Mouse (Mus musculus): ENCODE data around the gene Gosr2. TPM values are rescaled to one million over a fixed set of nuclear protein-coding genes. Genes with fewer than 3 reads are reported as not detected.

Gosr2 gene
- total and polyA plus RNA-seq, 3 experiments = 93.7 to 108 (median 107) TPM

DNA sequence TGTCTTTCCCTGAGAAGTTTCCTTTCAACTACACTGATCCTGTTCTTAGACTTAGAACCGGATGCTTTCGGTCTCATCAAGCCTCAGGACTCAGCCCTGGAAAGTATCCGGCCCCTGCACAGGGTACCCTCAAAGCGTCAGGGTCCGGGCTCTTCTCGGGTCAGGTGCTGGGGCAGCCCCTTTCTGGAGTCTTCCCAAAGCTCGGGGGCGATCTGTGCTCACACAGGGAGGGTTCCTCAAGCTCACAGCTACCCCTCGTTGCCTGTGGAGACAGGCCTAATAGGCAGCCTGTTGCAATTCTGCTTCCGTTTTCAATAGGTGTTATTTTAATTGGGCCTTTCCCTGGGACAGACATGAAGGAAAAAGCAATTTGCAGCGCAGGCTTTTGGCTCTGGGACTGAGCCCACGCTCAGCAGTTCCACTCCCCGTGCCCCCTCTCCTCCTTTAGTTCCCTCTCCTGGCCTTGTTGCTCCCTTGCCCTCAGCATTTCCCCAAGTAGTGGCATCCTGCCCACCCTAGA lies 30.7 kb downstream of the Gosr2 start:
- Histone ChIP-seq H3K9me3 (replicated peaks; ENCODE audit: low read length) (no peaks in the 10 kb centered on the region), H3K4me2 (ENCODE audit: insufficient read depth, low read depth, poor library complexity, severe bottlenecking) (no peak overlapping the region), H3K9ac (ENCODE audit: insufficient read depth, low read depth) (no peak overlapping the region), H3K4me3 (replicated peaks in 1 of 3; ENCODE audit: low read depth in 2 of 3, low read length in 2 of 3, poor library complexity in 1 of 3) (no peak overlapping the region), H3K27ac (ENCODE audit: insufficient read depth, low read depth) (no peak overlapping the region), H3K79me2 (replicated peaks; ENCODE audit: control insufficient read depth, extremely low read depth, insufficient read depth, poor library complexity, severe bottlenecking) (no peaks in the 10 kb centered on the region), H3K4me1 (ENCODE audit: control insufficient read depth in 1 of 2, insufficient read depth in 2 of 2) (no peaks in the 10 kb centered on the region), H3K36me3 (replicated peaks in 1 of 2; ENCODE audit: control insufficient read depth in 1 of 2, insufficient read depth in 1 of 2, low read length in 1 of 2) (peaks cover 0 to 13% of the 10 kb centered on the region in 2 experiments), H3K27me3 (replicated peaks) (peaks cover 39% of the 10 kb centered on the region)
- TF ChIP-seq ELF1 (IDR thresholded peaks at IDR 0.05; ENCODE audit: low read depth, low read length) (no peak), GABPA (IDR thresholded peaks at IDR 0.05; ENCODE audit: insufficient replicate concordance, low read depth, low read length) (no peak), NELFE (IDR thresholded peaks at IDR 0.05; ENCODE audit: low read depth, low read length) (no peak), EP300 (IDR thresholded peaks at IDR 0.05; ENCODE audit: low read length) (no peak), HCFC1 (IDR thresholded peaks at IDR 0.05; ENCODE audit: low read depth, low read length) (no peak), ZKSCAN1 (IDR thresholded peaks at IDR 0.05; ENCODE audit: borderline replicate concordance, low read depth, low read length) (no peak), E2F4 (IDR thresholded peaks at IDR 0.05; ENCODE audit: insufficient replicate concordance, low read depth, low read length) (no peak), MYC (IDR thresholded peaks at IDR 0.05; ENCODE audit: low read depth, low read length) (no peak), UBTF (IDR thresholded peaks at IDR 0.05; ENCODE audit: low read depth, low read length) (no peak), POLR2A (IDR thresholded peaks at IDR 0.05; ENCODE audit: low read depth, low read length) (no peak), ETS1 (conservative IDR thresholded peaks at IDR 0.05; ENCODE audit: low read depth, low read length) (no peak), USF1 (IDR thresholded peaks at IDR 0.05; ENCODE audit: low read depth, low read length) (no peak), ZMIZ1 (IDR thresholded peaks at IDR 0.05; ENCODE audit: low read depth, low read length) (no peak), POLR2AphosphoS2 (IDR thresholded peaks at IDR 0.05; ENCODE audit: low read depth, low read length) (no peak), TBP (conservative IDR thresholded peaks at IDR 0.05; ENCODE audit: low read depth, low read length) (no peak), JUN (IDR thresholded peaks at IDR 0.05; ENCODE audit: insufficient read depth, low read depth, low read length) (no peak), MEF2A (IDR thresholded peaks at IDR 0.05; ENCODE audit: borderline replicate concordance, low read depth, low read length) (no peak), MAFK (IDR thresholded peaks at IDR 0.05; ENCODE audit: insufficient replicate concordance, low read length) (no peak), SMC3 (IDR thresholded peaks at IDR 0.05; ENCODE audit: low read depth, low read length) (no peak)
- DNase-seq (ENCODE audit: extremely low read depth) = no peak
- in situ Hi-C loops (cut with MboI; ENCODE audit: low pct_ligation_motif_present, low pct_unique_long_range_greater_than_20kb, low sequenced_read_pairs) = no loop called here
- dilution Hi-C loops (cut with MboI; ENCODE audit: extremely low pct_ligation_motif_present, extremely low pct_unique_long_range_greater_than_20kb, low sequenced_read_pairs) = no loop called here

DNA sequence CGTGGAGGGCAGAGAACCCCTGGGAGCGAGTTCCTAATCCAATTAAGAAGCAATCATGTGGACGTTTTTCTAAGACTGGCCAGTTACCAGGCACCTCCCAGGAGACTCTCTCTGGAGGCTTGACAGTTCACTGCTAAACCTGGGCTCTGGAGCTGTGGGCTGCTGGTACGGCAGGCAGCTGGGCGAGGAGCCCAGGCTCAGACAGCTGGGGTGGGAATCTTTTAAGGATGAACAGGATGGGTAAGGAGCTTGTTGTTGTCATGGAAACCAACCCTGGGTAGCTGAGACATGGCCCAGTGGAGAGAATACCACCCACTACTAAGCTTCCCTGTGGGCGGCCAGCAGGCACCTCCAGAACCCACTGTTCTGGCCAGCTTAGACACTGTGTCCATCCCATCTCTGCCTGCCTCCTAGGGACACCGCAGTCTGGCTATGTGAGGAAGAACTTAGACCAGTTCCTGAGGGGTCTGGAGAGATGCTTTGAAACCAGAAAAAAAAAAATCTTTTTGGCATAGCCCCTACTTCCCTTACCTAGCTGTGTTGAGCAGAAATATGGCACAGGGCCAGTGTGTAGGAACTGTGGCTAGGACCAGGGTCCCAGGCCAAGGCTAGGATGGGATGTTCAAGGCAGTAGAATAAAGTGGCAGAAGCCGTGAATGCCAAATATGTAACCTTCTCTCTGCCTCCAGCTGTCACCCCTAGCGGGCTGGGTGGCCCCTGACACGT lies 31.4 kb downstream of the Gosr2 start:
- Histone ChIP-seq H3K4me3 (replicated peaks in 1 of 3; ENCODE audit: low read depth in 2 of 3, low read length in 2 of 3, poor library complexity in 1 of 3) (no peak overlapping the region), H3K79me2 (replicated peaks; ENCODE audit: control insufficient read depth, extremely low read depth, insufficient read depth, poor library complexity, severe bottlenecking) (no peaks in the 10 kb centered on the region), H3K9me3 (replicated peaks; ENCODE audit: low read length) (no peaks in the 10 kb centered on the region), H3K36me3 (replicated peaks in 1 of 2; ENCODE audit: control insufficient read depth in 1 of 2, insufficient read depth in 1 of 2, low read length in 1 of 2) (peaks cover 0 to 11% of the 10 kb centered on the region in 2 experiments), H3K27me3 (replicated peaks) (peaks cover 43% of the 10 kb centered on the region), H3K4me2 (ENCODE audit: insufficient read depth, low read depth, poor library complexity, severe bottlenecking) (no peak overlapping the region), H3K4me1 (ENCODE audit: control insufficient read depth in 1 of 2, insufficient read depth in 2 of 2) (no peaks in the 10 kb centered on the region), H3K9ac (ENCODE audit: insufficient read depth, low read depth) (no peak overlapping the region), H3K27ac (ENCODE audit: insufficient read depth, low read depth) (no peak overlapping the region)
- dilution Hi-C loops (cut with MboI; ENCODE audit: extremely low pct_ligation_motif_present, extremely low pct_unique_long_range_greater_than_20kb, low sequenced_read_pairs) (no loop called here), in situ Hi-C loops (cut with MboI; ENCODE audit: low pct_ligation_motif_present, low pct_unique_long_range_greater_than_20kb, low sequenced_read_pairs) (no loop called here)
- DNase-seq (ENCODE audit: extremely low read depth) = no peak
- TF ChIP-seq SIN3A (IDR thresholded peaks at IDR 0.05; ENCODE audit: low read length) = no peak
- TF ChIP-seq JUND (conservative IDR thresholded peaks at IDR 0.05; ENCODE audit: low read depth, low read length) = no peak
- no peak for TF ChIP-seq ETS1 (conservative IDR thresholded peaks at IDR 0.05; ENCODE audit: low read depth, low read length)
- no peak for TF ChIP-seq ZMIZ1 (IDR thresholded peaks at IDR 0.05; ENCODE audit: low read depth, low read length)
- TF ChIP-seq TCF12 (IDR thresholded peaks at IDR 0.05; ENCODE audit: low read depth, low read length) = no peak
- TF ChIP-seq MXI1 (IDR thresholded peaks at IDR 0.05; ENCODE audit: low read depth, low read length) = no peak
- no peak for TF ChIP-seq POLR2A (IDR thresholded peaks at IDR 0.05; ENCODE audit: low read depth, low read length)
- TF ChIP-seq JUN (IDR thresholded peaks at IDR 0.05; ENCODE audit: insufficient read depth, low read depth, low read length) = no peak
- no peak for TF ChIP-seq ZKSCAN1 (IDR thresholded peaks at IDR 0.05; ENCODE audit: borderline replicate concordance, low read depth, low read length)
- no peak for TF ChIP-seq RAD21 (IDR thresholded peaks at IDR 0.05; ENCODE audit: low read depth, low read length)
- no peak for TF ChIP-seq ZNF384 (IDR thresholded peaks at IDR 0.05; ENCODE audit: low read depth, low read length)
- no peak for TF ChIP-seq CTCF (conservative IDR thresholded peaks at IDR 0.05 in 1 of 2, IDR thresholded peaks at IDR 0.05 in 1 of 2; ENCODE audit: low read depth in 2 of 2, low read length in 2 of 2)
- TF ChIP-seq ELF1 (IDR thresholded peaks at IDR 0.05; ENCODE audit: low read depth, low read length) = no peak
- TF ChIP-seq TBP (conservative IDR thresholded peaks at IDR 0.05; ENCODE audit: low read depth, low read length) = no peak
- no peak for TF ChIP-seq GABPA (IDR thresholded peaks at IDR 0.05; ENCODE audit: insufficient replicate concordance, low read depth, low read length)
- TF ChIP-seq BHLHE40 (IDR thresholded peaks at IDR 0.05; ENCODE audit: low read depth, low read length) = no peak
- TF ChIP-seq UBTF (IDR thresholded peaks at IDR 0.05; ENCODE audit: low read depth, low read length) = no peak
- TF ChIP-seq USF2 (conservative IDR thresholded peaks at IDR 0.05; ENCODE audit: low read depth, low read length) = no peak
- no peak for TF ChIP-seq SMC3 (IDR thresholded peaks at IDR 0.05; ENCODE audit: low read depth, low read length)
- TF ChIP-seq ZC3H11A (IDR thresholded peaks at IDR 0.05; ENCODE audit: low read depth, low read length) = no peak

Data from CH12.LX (cell line).